Mouse (Mus musculus) kidney, adult 2 months (tissue): ENCODE results near the gene Trpm1.

Experiments used
- CTCF ChIP-seq: fragments of 200-500 bp; conservative IDR thresholded peaks from 2 replicates; pipeline ENCODE4 v1.5.1; 2011; ENCODE audit warnings: low read depth, mild to moderate bottlenecking, control low read depth, low read length, moderate library complexity, mixed read lengths; ENCODE audit not compliant: insufficient read depth, insufficient read length
- POLR2A ChIP-seq: fragments of 200-500 bp; IDR thresholded peaks from one replicate; pipeline ENCODE4 v1.6.1; 2011; ENCODE audit warnings: low read depth, low read length, control low read depth

- TF ChIP-seq CTCF (peak; percentile 77), POLR2A (no peak)
Observed at GRCm38 (mm10) chr7:64155687-64156086, 2.1 kb downstream of the Trpm1 start.
